Mouse (Mus musculus) cerebellum, adult 2 months (tissue): ENCODE results near the gene Acly.

Experiments
- CTCF ChIP-seq: fragments of 200-500 bp; IDR thresholded peaks from 2 replicates; pipeline ENCODE4 v1.5.1; 2011; ENCODE audit warnings: low read depth, mild to moderate bottlenecking, control low read depth, low read length, moderate library complexity, borderline replicate concordance; ENCODE audit not compliant: insufficient read depth
- POLR2A ChIP-seq: fragments of 200-500 bp; IDR thresholded peaks from 2 replicates; pipeline ENCODE4 v1.6.1; 2011; ENCODE audit warnings: low read length, control low read depth, borderline replicate concordance; ENCODE audit not compliant: insufficient read depth

- no peak for TF ChIP-seq POLR2A
- TF ChIP-seq CTCF: 0 out of 2 replicates have a peak, but pooled peaks have one; percentile 18
These were observed 738 bp downstream of the Acly start for GRCm38 (mm10) chr11:100527066-100527457.
